Mouse (Mus musculus) cortical plate, adult 2 months (tissue): Measurements from ENCODE around the gene B4galt7.

Experiments used
- CTCF ChIP-seq: fragments of 200-500 bp; IDR thresholded peaks from 2 replicates; pipeline ENCODE4 v1.5.1; 2011; ENCODE audit warnings: mild to moderate bottlenecking, control low read depth, low read length; ENCODE audit not compliant: insufficient read depth; ENCODE audit errors: extremely low read depth
- POLR2A ChIP-seq: fragments of 200-500 bp; IDR thresholded peaks from 2 replicates; pipeline ENCODE4 v1.6.1; 2011; ENCODE audit warnings: mild to moderate bottlenecking, low read length, control low read depth; ENCODE audit not compliant: insufficient read depth; ENCODE audit errors: extremely low read depth

GRCm38 (mm10) chr13:55595375-55595774 is 4.3 kb upstream of the B4galt7 start:
- TF ChIP-seq POLR2A, result no peak
- TF ChIP-seq CTCF, result no peak
